Mouse (Mus musculus): ENCODE results near the gene Usp54. TPM values are rescaled to one million over a fixed set of nuclear protein-coding genes. Genes with fewer than 3 reads are reported as not detected.
"Not testable (repeated sequence)": the region's sequence is repeated elsewhere in the genome, so short reads cannot be mapped to it uniquely, and the experiment has no call there.

The Usp54 gene
- polyA plus RNA-seq, 2 experiments from 2014 or later = 1.6 to 2.2 TPM

- ATAC-seq = no peak
Observed at GRCm38 (mm10) chr14:20607396-20608126, 33.3 kb downstream of the Usp54 start.

DNA sequence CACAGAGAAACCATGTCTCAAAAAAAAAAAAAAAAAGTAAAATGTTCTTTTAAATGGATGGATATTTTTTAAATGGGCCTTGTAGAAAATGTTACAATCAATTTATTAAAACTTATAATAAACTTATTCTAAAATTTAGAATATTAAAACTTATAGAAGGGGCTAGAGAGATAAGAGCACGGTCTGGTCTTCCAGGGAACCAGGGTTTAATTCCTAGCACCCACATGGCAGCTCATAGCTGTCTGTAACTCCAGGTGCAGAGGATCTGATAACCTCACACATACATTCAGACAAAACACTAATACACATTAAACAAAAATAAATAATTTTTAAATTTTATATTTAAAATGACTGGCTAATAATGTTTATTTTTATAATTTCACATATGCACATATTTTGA lies 39.6 kb downstream of the Usp54 start:
- no peak for ATAC-seq

DNA sequence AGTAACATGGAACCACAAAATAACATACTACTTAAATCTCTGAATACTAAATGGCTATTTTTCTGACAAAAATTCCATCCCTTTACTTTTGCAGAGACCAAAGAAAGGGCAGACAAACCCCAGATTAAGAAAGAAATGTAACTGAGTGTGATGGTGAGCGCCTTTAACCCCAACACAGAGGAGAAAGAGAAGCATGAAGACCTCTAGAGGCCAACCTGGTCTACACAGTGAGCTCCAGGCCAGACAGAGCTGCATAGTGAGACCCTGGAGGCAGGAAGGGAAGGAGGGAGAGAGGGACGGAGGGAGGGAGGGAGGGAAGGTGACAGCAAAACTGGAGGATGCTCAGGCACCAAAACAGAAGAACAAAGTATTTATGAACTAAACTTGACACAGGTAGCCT lies 40.7 kb downstream of the Usp54 start:
- no peak for ATAC-seq

- no peak for ATAC-seq
Observed at GRCm38 (mm10) chr14:20599542-20599941, 41.3 kb downstream of the Usp54 start.

- ATAC-seq = no peak
Observed at GRCm38 (mm10) chr14:20595781-20596180, 45.1 kb downstream of the Usp54 start.

DNA sequence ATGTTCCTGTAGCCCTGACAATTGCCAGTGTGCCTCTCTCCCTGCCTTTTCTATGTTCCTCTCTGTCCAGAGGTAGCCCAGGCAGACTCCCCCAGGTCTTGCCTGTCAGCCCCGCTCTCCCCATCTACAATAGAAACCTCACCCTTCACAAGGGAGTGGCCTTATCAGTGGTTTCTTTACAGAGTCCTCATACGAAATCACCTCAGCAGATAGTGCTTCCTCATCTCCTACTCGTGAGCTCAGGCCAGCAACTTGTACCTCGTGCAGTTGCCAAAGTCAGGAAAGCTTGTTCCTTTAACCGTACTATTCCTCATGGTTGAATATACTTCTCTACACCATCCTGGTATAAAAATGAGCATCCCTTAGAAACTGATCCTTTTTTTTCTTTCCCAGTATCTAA lies 53.4 kb downstream of the Usp54 start:
- ATAC-seq = no peak

DNA sequence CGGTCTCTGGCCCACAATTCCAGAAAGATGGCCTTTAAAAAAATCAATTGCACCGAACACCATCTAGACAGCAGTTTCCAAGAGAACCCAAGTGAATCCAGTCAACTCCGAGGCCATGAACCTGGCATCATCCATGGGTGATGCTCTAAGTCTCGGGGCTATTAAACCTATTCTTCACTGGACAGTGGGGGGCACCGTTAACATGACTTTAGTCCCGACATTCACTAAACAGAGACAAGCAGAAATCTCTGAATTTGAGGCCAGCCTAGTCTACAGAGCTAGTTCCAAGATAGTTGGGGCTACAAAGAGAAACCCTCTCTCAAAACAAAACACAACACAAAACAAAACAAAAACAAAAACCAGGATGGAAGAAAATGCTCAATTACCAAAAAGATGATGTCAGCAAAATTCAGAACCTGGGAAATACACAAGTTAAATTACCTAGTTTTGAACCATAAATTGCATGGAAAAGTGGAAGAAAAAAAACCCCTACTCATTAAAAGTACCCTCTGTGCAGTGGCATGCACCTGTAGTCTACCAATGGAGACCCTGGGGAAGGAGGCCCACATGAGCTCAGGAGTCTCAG lies 61.9 kb downstream of the Usp54 start:
- no peak for ATAC-seq

DNA sequence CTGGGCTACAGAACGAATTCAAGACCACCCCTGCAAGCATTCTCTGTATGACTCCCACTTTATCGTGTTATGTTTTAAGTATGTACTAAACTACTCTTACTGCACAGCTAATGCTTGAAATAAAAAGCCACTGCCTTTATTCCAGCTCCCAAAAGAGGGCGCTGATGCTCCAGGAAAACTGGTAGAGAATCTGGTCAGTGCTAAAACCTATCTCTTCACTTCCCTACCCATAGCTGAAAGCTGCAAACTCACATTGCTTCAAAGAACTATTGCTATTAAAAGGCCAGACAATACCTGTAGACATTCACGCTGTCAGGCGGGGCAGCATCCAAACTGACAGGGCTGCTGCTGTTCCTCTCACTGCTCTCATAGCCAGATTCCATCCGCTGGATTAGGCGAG lies 64.7 kb downstream of the Usp54 start:
- ATAC-seq = peak; percentile 65

- not testable (repeated sequence) for ATAC-seq
Observed at GRCm38 (mm10) chr14:20573196-20573595, 67.7 kb downstream of the Usp54 start.

- no peak for ATAC-seq
Observed at GRCm38 (mm10) chr14:20565256-20566021, 75.4 kb downstream of the Usp54 start.

- ATAC-seq = no peak
Observed at GRCm38 (mm10) chr14:20564692-20565091, 76.2 kb downstream of the Usp54 start.

DNA sequence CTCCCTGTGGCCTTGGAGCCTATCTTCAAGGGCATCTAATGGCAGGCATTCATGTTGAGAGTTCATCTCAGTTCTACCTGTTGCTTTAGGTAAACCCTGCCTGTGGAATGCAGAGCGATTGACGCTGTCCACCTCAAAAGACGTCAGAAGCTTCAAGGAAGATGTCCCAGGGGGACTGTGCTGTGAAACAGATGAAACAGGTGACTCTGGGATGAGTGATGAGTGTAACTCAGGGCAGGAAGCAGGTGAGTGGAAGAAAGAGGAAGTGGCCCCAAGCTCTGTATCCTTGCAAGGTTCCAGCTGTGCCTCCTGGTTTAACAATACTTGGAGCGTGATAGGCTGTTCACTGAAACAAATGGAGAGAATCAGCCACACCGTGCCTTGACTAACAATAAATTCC lies 79.0 kb downstream of the Usp54 start:
- no peak for ATAC-seq

DNA sequence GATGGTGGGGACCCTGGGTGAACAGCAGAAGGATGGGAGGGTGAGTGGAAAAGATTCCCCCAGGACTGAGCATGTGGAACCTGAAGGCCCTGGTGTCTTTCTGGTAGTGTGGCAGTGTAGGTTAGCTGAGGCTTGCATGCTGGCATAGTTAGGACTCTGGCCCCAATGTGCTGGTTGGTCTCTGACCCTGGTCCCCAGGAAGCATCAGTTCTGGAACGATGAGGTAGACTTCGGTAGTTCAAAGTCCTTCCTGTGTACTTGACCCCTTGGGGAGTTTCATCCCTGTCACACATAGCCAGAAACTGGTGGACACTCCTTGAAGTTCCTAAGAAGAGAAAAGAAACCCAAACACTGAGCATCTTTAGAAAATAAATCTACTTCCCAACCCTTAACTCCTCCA lies 90.7 kb downstream of the Usp54 start:
- no peak for ATAC-seq

- peak; percentile 78 for ATAC-seq
Observed at GRCm38 (mm10) chr14:20546415-20546814, 94.4 kb downstream of the Usp54 start, which contains the start of gene Ppp3cb. Gene Ppp3cb (minus strand): TSS chr14:20546573.

DNA sequence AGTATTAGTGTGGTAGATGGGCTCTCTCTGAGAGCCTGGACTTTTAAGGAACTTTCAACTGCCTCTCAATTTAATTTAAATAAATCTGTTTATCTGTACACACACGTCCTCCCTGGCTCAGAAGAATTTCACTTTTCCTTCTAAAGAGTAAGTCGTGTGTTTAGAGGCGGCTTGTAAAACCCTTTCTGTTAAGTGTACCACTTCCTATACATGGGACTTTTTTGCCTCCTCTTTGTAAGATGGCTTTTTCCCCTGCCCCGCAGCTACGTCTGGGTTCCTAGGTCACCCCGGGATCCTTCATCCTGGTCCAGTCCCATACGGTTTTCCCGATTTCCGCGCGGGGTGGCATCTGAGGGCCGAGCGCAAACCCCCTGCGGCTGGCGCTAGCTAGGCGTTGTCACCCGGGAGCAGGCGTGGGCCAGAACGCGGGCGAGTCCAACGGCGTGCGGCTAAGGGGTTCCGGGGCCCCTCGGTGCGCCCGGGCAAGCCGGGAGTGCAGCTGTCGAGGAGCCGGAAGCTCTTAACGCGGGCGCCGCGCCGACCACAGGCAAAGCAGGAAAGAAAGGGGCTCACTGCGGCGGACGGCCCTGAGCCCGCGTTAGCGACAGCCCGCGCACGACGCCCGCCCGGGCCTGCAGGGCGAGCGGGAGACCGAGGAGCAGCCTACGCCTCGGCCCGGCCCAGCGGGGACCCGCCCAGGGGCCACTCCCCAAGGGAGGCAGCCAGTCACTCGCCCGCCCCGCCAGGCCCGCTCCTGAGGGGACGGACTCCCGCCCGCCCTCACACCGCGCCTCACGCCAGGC lies 95.1 kb downstream of the Usp54 start:
- peak; percentile 68 for ATAC-seq

DNA sequence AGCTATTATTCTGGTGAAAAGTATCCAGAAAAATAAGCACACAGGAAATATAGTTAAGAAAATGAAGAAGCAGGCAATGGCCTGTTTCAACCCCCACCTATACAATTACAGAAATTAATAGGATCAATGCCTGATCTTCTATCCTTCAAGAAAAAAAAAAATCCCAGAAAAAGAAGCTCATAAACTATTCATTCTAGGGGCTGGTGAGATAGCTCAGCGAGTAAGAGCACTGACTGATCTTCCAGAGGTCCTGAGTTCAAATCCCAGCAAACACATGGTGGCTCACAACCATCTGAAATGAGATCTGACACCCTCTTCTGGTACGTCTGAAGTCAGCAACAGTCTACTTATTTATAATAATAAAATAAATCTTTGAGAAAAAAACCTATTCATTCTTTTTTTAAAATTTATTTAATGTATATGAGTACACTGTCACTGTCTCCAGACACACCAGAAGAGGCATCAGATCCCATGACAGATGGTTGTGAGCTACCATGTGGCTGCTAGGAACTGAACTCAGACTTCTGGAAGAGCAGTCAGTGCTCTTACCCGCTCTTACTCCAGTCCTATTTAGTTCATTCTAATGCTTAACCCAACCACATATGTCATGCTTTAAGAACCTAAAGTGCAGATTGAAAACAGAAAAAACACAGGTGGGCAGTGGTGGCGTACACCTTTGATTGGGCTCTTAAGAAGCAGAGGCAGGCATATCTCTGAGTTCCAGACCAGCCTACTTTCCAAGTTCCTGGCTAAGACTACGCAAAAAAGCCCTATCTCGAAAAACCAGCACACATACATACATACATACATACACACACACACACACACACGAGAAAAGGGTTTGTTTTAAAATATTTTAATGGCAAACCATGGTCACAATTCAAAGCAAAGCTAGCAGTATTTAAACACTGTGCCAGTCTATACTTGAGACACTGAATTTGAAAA lies 96.1 kb downstream of the Usp54 start:
- no peak for ATAC-seq

- ATAC-seq = no peak
Observed at GRCm38 (mm10) chr14:20529643-20530042, 111.2 kb downstream of the Usp54 start.

GRCm38 (mm10) chr14:20520179-20520578 lies 120.7 kb downstream of the Usp54 start:
- ATAC-seq = no peak

DNA sequence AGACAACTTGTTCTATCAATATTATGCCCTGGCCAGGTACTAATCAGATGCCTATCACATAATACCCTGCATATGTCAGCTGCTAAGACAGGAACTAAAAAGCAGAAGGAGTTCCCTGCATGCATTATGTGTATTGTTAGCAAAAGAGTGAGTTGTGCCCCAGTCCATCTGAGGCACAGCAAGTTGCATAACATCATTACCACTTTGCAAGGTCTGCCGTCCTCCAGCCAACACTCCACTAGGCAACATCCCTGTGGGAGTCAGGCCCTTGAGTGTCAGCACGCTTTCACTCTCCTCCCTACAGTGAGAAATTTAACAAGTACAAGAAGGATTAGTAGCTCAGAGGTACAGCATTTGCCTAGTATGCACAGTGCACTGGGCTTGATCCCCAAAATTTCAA lies 132.4 kb downstream of the Usp54 start:
- ATAC-seq = no peak

DNA sequence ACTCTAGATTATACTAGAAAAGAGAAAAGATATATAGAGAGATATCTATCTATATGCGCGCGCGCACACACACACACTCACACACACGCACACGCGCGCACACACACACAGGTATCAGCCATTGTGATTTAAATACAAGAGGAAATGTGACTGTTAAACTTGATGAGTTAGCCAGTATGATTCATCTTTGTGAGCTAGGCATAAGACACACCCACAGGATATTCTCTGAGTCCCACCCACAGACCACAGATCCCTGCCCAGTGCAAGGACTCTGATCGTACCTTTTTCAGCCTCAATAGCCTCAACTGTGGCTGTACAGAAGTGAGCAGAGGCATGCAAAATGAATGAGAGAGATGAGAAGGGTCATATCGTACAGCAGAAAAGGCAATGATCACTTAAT lies 137.9 kb downstream of the Usp54 start:
- peak; percentile 96 for ATAC-seq

DNA sequence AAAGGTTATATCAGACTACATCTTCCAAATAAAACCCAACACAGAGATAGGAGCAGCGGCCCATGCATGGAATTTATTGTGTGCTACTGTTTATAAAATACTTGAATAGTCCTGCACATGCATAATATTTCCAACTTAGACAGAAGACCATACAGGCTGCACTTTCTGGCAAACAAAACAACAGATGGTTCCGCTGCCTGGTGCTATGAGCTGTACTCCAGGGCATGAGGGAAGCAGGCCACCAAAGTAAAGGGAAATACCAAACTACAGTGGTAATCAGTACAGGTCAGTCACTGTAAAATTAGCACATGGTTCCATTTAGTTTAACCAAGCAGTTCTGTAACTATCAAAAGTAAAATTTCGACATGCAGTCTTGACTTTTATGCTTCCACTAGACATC lies 140.9 kb downstream of the Usp54 start:
- no peak for ATAC-seq
